Mouse (Mus musculus) stomach, embryonic 15.5 days (tissue): ENCODE measurements around the gene Ank3. TPM values are rescaled to one million over a fixed set of nuclear protein-coding genes. Genes with fewer than 3 reads are reported as not detected.
A peak's percentile ranks its signal among the peaks of the same experiment; 100 is the strongest.
"Not testable (repeated sequence)": the region's sequence is repeated elsewhere in the genome, so short reads cannot be mapped to it uniquely, and the experiment has no call there.

Experiments
- ATAC-seq: fragments of 200-750 bp; cut with Nextera tagmentation; 2 replicates; pipeline ENCODE4 v1.8.0; 2017; ENCODE audit warnings: low read depth, moderate number of reproducible peaks, moderate TSS enrichment; ENCODE audit not compliant: insufficient read depth, low FRiP score
- H3K27ac ChIP-seq: fragments of 300-500 bp; sonication (generic); 2 replicates; pipeline ENCODE4 v1.5.1; 2015; ENCODE audit warnings: mild to moderate bottlenecking, inconsistent platforms
- H3K27me3 ChIP-seq: fragments of 300-500 bp; sonication (generic); replicated peaks from 2 replicates; pipeline ENCODE4 v1.6.1; 2015; ENCODE audit warnings: inconsistent platforms
- H3K36me3 ChIP-seq: fragments of 300-500 bp; sonication (generic); 2 replicates; pipeline ENCODE4 v1.6.1; 2015; ENCODE audit warnings: inconsistent platforms
- H3K4me1 ChIP-seq: fragments of 300-500 bp; sonication (generic); 2 replicates; pipeline ENCODE4 v1.6.1; 2015; ENCODE audit warnings: inconsistent platforms
- H3K4me2 ChIP-seq: fragments of 300-500 bp; sonication (generic); 2 replicates; pipeline ENCODE4 v1.6.1; 2015; ENCODE audit warnings: mild to moderate bottlenecking, inconsistent platforms
- H3K4me3 ChIP-seq: fragments of 300-500 bp; sonication (generic); replicated peaks from 2 replicates; pipeline ENCODE4 v1.5.1; 2015; ENCODE audit warnings: inconsistent platforms
- H3K9ac ChIP-seq: fragments of 300-500 bp; sonication (generic); 2 replicates; pipeline ENCODE4 v1.6.1; 2015; ENCODE audit warnings: inconsistent platforms
- H3K9me3 ChIP-seq: fragments of 300-500 bp; sonication (generic); 2 replicates; pipeline ENCODE4 v1.6.1; 2016; ENCODE audit warnings: inconsistent platforms
- WGBS: fragments of 180-500 bp; shearing (Covaris S2); methylation state at CpG from one replicate; pipeline ENCODE4 v1.1.7; 2015; 5-methylcytosine and 5-hydroxymethylcytosine counted together
- polyA plus RNA-seq: library from polyadenylated mRNA; unstranded; fragments of >200 nt; fragmentation: Nextera tagmentation; extraction: Ambion mirVana; gene quantifications from 2 replicates; pipeline ENCODE4 v1.2.1, GENCODE M21; 2015

Ank3 gene
- 33.0 and 33.1 TPM in 2 replicates for polyA plus RNA-seq

GRCm38 (mm10) chr10:69398763-69399590 is at the start of gene Ank3:
TSS of gene Ank3 (plus strand) at chr10:69398773.
- peak within 1 kb of the TSS; percentile 59 for H3K9ac ChIP-seq
- no peaks in the 10 kb centered on the region for H3K9me3 ChIP-seq
- peak; percentile 87 for ATAC-seq
- H3K27ac ChIP-seq = no peak within 1 kb of the TSS
- under 1% methylated on average over 75 of the region's 77 CpGs for WGBS
- no peaks in the 10 kb centered on the region for H3K36me3 ChIP-seq
- H3K4me3 ChIP-seq = peak within 1 kb of the TSS; percentile 63
- peaks cover 11% of the 10 kb centered on the region for H3K4me1 ChIP-seq
- peak within 1 kb of the TSS; percentile 97 for H3K4me2 ChIP-seq
- 0 out of 2 replicates have a peak, but pooled peaks cover 4% of the 10 kb centered on the region for H3K27me3 ChIP-seq

- H3K27me3 ChIP-seq = no peaks in the 10 kb centered on the region
- H3K9me3 ChIP-seq = no peaks in the 10 kb centered on the region
- peak overlapping the region; percentile 80 for H3K9ac ChIP-seq
- ATAC-seq = peak; percentile 12; the same call in 1 of the 2 replicates
- peaks cover 12% of the 10 kb centered on the region for H3K36me3 ChIP-seq
- peak overlapping the region; percentile 85 for H3K4me3 ChIP-seq
- H3K4me2 ChIP-seq = peak overlapping the region; percentile 80
- WGBS = 7% methylated on average over 12 of the region's 12 CpGs
- H3K27ac ChIP-seq = peak overlapping the region; percentile 87
- peaks cover 26% of the 10 kb centered on the region for H3K4me1 ChIP-seq
Measured at GRCm38 (mm10) chr10:69351071-69351841, 47.3 kb upstream of the Ank3 start.

- ATAC-seq = no peak
- Histone ChIP-seq H3K9ac (peak overlapping the region; percentile 80), H3K9me3 (no peaks in the 10 kb centered on the region), H3K36me3 (peaks cover 7% of the 10 kb centered on the region), H3K27ac (peak overlapping the region; percentile 87), H3K27me3 (no peaks in the 10 kb centered on the region), H3K4me2 (peak overlapping the region; percentile 80), H3K4me3 (peak overlapping the region; percentile 85), H3K4me1 (peaks cover 26% of the 10 kb centered on the region)
- WGBS = under 1% methylated on average over 11 of the region's 11 CpGs
Measured at GRCm38 (mm10) chr10:69351842-69352211, 46.7 kb upstream of the Ank3 start.

- H3K9ac ChIP-seq = peak within 1 kb of the TSS; percentile 80
- peak within 1 kb of the TSS; percentile 80 for H3K4me2 ChIP-seq
- WGBS = under 1% methylated on average over 51 of the region's 51 CpGs
- ATAC-seq = peak; percentile 96
- peak within 1 kb of the TSS; percentile 85 for H3K4me3 ChIP-seq
- no peaks in the 10 kb centered on the region for H3K27me3 ChIP-seq
- H3K9me3 ChIP-seq = no peaks in the 10 kb centered on the region
- H3K27ac ChIP-seq = peak within 1 kb of the TSS; percentile 87
- peaks cover 4% of the 10 kb centered on the region for H3K36me3 ChIP-seq
- peaks cover 26% of the 10 kb centered on the region for H3K4me1 ChIP-seq
Measured at GRCm38 (mm10) chr10:69352212-69353085, 46.1 kb upstream of the Ank3 start, which contains the start of gene Cdk1. TSS of gene Cdk1 (minus strand) at chr10:69352938.

GRCm38 (mm10) chr10:69353086-69353479 is 45.5 kb upstream of the Ank3 start:
- H3K9ac ChIP-seq, H3K27me3 ChIP-seq, H3K36me3 ChIP-seq, ATAC-seq, H3K9me3 ChIP-seq: not testable (repeated sequence)
- Histone ChIP-seq H3K4me1 (peaks cover 21% of the 10 kb centered on the region), H3K27ac (peak overlapping the region; percentile 87; the same call in 1 of the 2 replicates), H3K4me2 (peak overlapping the region; percentile 43), H3K4me3 (peak overlapping the region; percentile 85; the same call in 1 of the 2 replicates)
- WGBS = 32% methylated on average over 5 of the region's 5 CpGs

- no peaks in the 10 kb centered on the region for H3K36me3 ChIP-seq
- H3K9ac ChIP-seq = no peak overlapping the region
- no peak overlapping the region for H3K4me2 ChIP-seq
- WGBS = 88% methylated on average over 1 of the region's 1 CpGs
- ATAC-seq = no peak
- H3K4me1 ChIP-seq = no peaks in the 10 kb centered on the region
- no peak overlapping the region for H3K27ac ChIP-seq
- no peaks in the 10 kb centered on the region for H3K9me3 ChIP-seq
- no peaks in the 10 kb centered on the region for H3K27me3 ChIP-seq
- no peak overlapping the region for H3K4me3 ChIP-seq
Measured at GRCm38 (mm10) chr10:69359666-69360065, 38.9 kb upstream of the Ank3 start.

GRCm38 (mm10) chr10:69366208-69366607 is 32.4 kb upstream of the Ank3 start:
- H3K27me3 ChIP-seq = no peaks in the 10 kb centered on the region
- no peak for ATAC-seq
- H3K9ac ChIP-seq = no peak overlapping the region
- H3K4me2 ChIP-seq = no peak overlapping the region
- 81% methylated on average over 11 of the region's 11 CpGs for WGBS
- H3K4me1 ChIP-seq = no peaks in the 10 kb centered on the region
- H3K27ac ChIP-seq = no peak overlapping the region
- no peak overlapping the region for H3K4me3 ChIP-seq
- no peaks in the 10 kb centered on the region for H3K36me3 ChIP-seq
- H3K9me3 ChIP-seq = no peaks in the 10 kb centered on the region

- Histone ChIP-seq H3K27ac (no peak overlapping the region), H3K4me2 (no peak overlapping the region), H3K9me3 (no peaks in the 10 kb centered on the region), H3K4me3 (no peak overlapping the region), H3K9ac (no peak overlapping the region), H3K4me1 (no peaks in the 10 kb centered on the region), H3K36me3 (no peaks in the 10 kb centered on the region), H3K27me3 (no peaks in the 10 kb centered on the region)
- 90% methylated on average over 13 of the region's 13 CpGs for WGBS
- ATAC-seq = no peak
Measured at GRCm38 (mm10) chr10:69366877-69367387, 31.6 kb upstream of the Ank3 start.

GRCm38 (mm10) chr10:69369321-69369720 is 29.3 kb upstream of the Ank3 start:
- H3K9me3 ChIP-seq = no peaks in the 10 kb centered on the region
- no peaks in the 10 kb centered on the region for H3K4me1 ChIP-seq
- H3K27me3 ChIP-seq = no peaks in the 10 kb centered on the region
- WGBS = 72% methylated on average over 6 of the region's 6 CpGs
- H3K4me2 ChIP-seq = no peak overlapping the region
- no peak overlapping the region for H3K9ac ChIP-seq
- no peak overlapping the region for H3K4me3 ChIP-seq
- no peak overlapping the region for H3K27ac ChIP-seq
- H3K36me3 ChIP-seq = no peaks in the 10 kb centered on the region
- no peak for ATAC-seq

GRCm38 (mm10) chr10:69371441-69371840 is 27.1 kb upstream of the Ank3 start:
- 17% methylated on average over 10 of the region's 10 CpGs for WGBS
- Histone ChIP-seq H3K27ac (no peak overlapping the region), H3K27me3 (no peaks in the 10 kb centered on the region), H3K9me3 (no peaks in the 10 kb centered on the region), H3K4me3 (no peak overlapping the region), H3K4me1 (no peaks in the 10 kb centered on the region), H3K4me2 (no peak overlapping the region), H3K9ac (no peak overlapping the region), H3K36me3 (no peaks in the 10 kb centered on the region)
- ATAC-seq = no peak

- no peak overlapping the region for H3K27ac ChIP-seq
- H3K36me3 ChIP-seq = no peaks in the 10 kb centered on the region
- ATAC-seq = no peak
- no peak overlapping the region for H3K4me3 ChIP-seq
- no peaks in the 10 kb centered on the region for H3K27me3 ChIP-seq
- no peak overlapping the region for H3K4me2 ChIP-seq
- no peaks in the 10 kb centered on the region for H3K9me3 ChIP-seq
- H3K4me1 ChIP-seq = no peaks in the 10 kb centered on the region
- 77% methylated on average over 14 of the region's 14 CpGs for WGBS
- H3K9ac ChIP-seq = no peak overlapping the region
Measured at GRCm38 (mm10) chr10:69372061-69372460, 26.5 kb upstream of the Ank3 start.
